Mouse (Mus musculus): Measurements from ENCODE around the gene Eps8.
A peak's percentile ranks its signal among the peaks of the same experiment; 100 is the strongest.

Gene Eps8

GRCm38 (mm10) chr6:137565890-137566289 lies 88.8 kb downstream of the Eps8 start:
- DNase-seq (ENCODE audit: low read depth), result no peak

GRCm38 (mm10) chr6:137565454-137565853 lies 89.2 kb downstream of the Eps8 start:
- DNase-seq (ENCODE audit: low read depth), result no peak

GRCm38 (mm10) chr6:137560358-137560859 lies 94.3 kb downstream of the Eps8 start:
- DNase-seq (ENCODE audit: low read depth), result no peak

GRCm38 (mm10) chr6:137558840-137559239 lies 95.8 kb downstream of the Eps8 start:
- peak; percentile 18 for DNase-seq (ENCODE audit: low read depth)

- DNase-seq (ENCODE audit: low read depth), result peak; percentile 51
Measured at GRCm38 (mm10) chr6:137557671-137558070, 97.0 kb downstream of the Eps8 start.

- DNase-seq (ENCODE audit: low read depth), result peak; percentile 28
Measured at GRCm38 (mm10) chr6:137557159-137557558, 97.5 kb downstream of the Eps8 start.

- DNase-seq (ENCODE audit: low read depth), result no peak
Measured at GRCm38 (mm10) chr6:137556636-137557035, 98.0 kb downstream of the Eps8 start.

GRCm38 (mm10) chr6:137550181-137550580 lies 104.5 kb downstream of the Eps8 start:
- DNase-seq (ENCODE audit: low read depth), result no peak

GRCm38 (mm10) chr6:137548613-137549012 lies 106.1 kb downstream of the Eps8 start:
- DNase-seq (ENCODE audit: low read depth), result no peak

GRCm38 (mm10) chr6:137547555-137547954 lies 107.1 kb downstream of the Eps8 start:
- no peak for DNase-seq (ENCODE audit: low read depth)

GRCm38 (mm10) chr6:137546101-137546500 lies 108.6 kb downstream of the Eps8 start:
- no peak for DNase-seq (ENCODE audit: low read depth)

- no peak for DNase-seq (ENCODE audit: low read depth)
Measured at GRCm38 (mm10) chr6:137545341-137545740, 109.3 kb downstream of the Eps8 start.

- DNase-seq (ENCODE audit: low read depth), result no peak
Measured at GRCm38 (mm10) chr6:137542231-137543152, 112.2 kb downstream of the Eps8 start.

- DNase-seq (ENCODE audit: low read depth), result peak; percentile 71
Measured at GRCm38 (mm10) chr6:137541216-137542176, 113.2 kb downstream of the Eps8 start.

GRCm38 (mm10) chr6:137540800-137541199 lies 113.9 kb downstream of the Eps8 start:
- no peak for DNase-seq (ENCODE audit: low read depth)

- DNase-seq (ENCODE audit: low read depth), result no peak
Measured at GRCm38 (mm10) chr6:137540346-137540745, 114.3 kb downstream of the Eps8 start.

GRCm38 (mm10) chr6:137539219-137539618 lies 115.5 kb downstream of the Eps8 start:
- DNase-seq (ENCODE audit: low read depth), result no peak

GRCm38 (mm10) chr6:137532758-137533157 lies 121.9 kb downstream of the Eps8 start:
- no peak for DNase-seq (ENCODE audit: low read depth)

- DNase-seq (ENCODE audit: low read depth), result no peak
Measured at GRCm38 (mm10) chr6:137525769-137526168, 128.9 kb downstream of the Eps8 start.

GRCm38 (mm10) chr6:137520343-137520704 lies 134.4 kb downstream of the Eps8 start:
- no peak for DNase-seq (ENCODE audit: low read depth)

GRCm38 (mm10) chr6:137519529-137520342 lies 134.9 kb downstream of the Eps8 start:
- DNase-seq (ENCODE audit: low read depth), result no peak

GRCm38 (mm10) chr6:137514872-137515271 lies 139.8 kb downstream of the Eps8 start:
- DNase-seq (ENCODE audit: low read depth), result no peak

Measured in naive thymus-derived CD4-positive, alpha-beta T cell, adult 2 months (primary cell).